ENCODE assay signal across 8 mouse cellular contexts in genomic region chr5:65823601-65824133, GRCm38 (mm10). TPM values are rescaled to one million over a fixed set of nuclear protein-coding genes. Genes with fewer than 3 reads are reported as not detected.
DNase-seq lines count a peak whose midpoint lies in the region; ATAC-seq and TF ChIP-seq lines count a peak whose summit lies in the region.

No protein-coding gene starts in this region.

- TF ChIP-seq POLR2A in embryonic fibroblast, embryonic 13.5 days (IDR thresholded peaks at IDR 0.05; ENCODE audit: low read depth, low read length), result no peak
- no peak for TF ChIP-seq POLR2A in small intestine, adult 2 months (IDR thresholded peaks at IDR 0.05; ENCODE audit: low read depth, low read length)

- peaks cover 70% of the 10 kb centered on the region for H3K36me3 ChIP-seq in hindbrain, embryonic 14.5 days (replicated peaks; ENCODE audit: control insufficient read depth, insufficient read depth)
- peaks cover 56% of the 10 kb centered on the region for H3K36me3 ChIP-seq in hindbrain, embryonic 12.5 days
- H3K36me3 ChIP-seq in small intestine, adult 2 months (ENCODE audit: control insufficient read depth, insufficient read depth, low read length), result peaks cover 11% of the 10 kb centered on the region

- H3K4me1 ChIP-seq in hindbrain, embryonic 14.5 days (replicated peaks; ENCODE audit: control insufficient read depth, insufficient read depth, low read length), result no peaks in the 10 kb centered on the region
- no peaks in the 10 kb centered on the region for H3K4me1 ChIP-seq in hindbrain, embryonic 12.5 days
- H3K4me1 ChIP-seq in embryonic fibroblast, embryonic 13.5 days (ENCODE audit: control insufficient read depth, insufficient read depth, low read length), result no peaks in the 10 kb centered on the region
- H3K4me1 ChIP-seq in small intestine, adult 2 months (ENCODE audit: control insufficient read depth, insufficient read depth, insufficient read length, low read length), result peaks cover 2% of the 10 kb centered on the region; the same call in 1 of the 2 replicates

- peak; percentile 57; the same call in 1 of the 2 replicates for TF ChIP-seq CTCF in embryonic fibroblast, embryonic 13.5 days (IDR thresholded peaks at IDR 0.05; ENCODE audit: borderline replicate concordance, insufficient read depth, low read length)
- peak; percentile 49; the same call in 1 of the 2 replicates for TF ChIP-seq CTCF in small intestine, adult 2 months (IDR thresholded peaks at IDR 0.05; ENCODE audit: extremely low read depth, insufficient read length, insufficient replicate concordance, low read depth, low read length)

- no peaks in the 10 kb centered on the region for H3K27me3 ChIP-seq in hindbrain, embryonic 14.5 days (ENCODE audit: control insufficient read depth, insufficient read depth, low read length)
- no peaks in the 10 kb centered on the region for H3K27me3 ChIP-seq in hindbrain, embryonic 12.5 days
- H3K27me3 ChIP-seq in small intestine, adult 2 months (ENCODE audit: control insufficient read depth, insufficient read depth, low read length), result no peaks in the 10 kb centered on the region

- no peak overlapping the region for H3K9ac ChIP-seq in hindbrain, embryonic 14.5 days
- H3K9ac ChIP-seq in hindbrain, embryonic 12.5 days, result no peak overlapping the region

- no peak for ATAC-seq in hindbrain, embryonic 14.5 days (ENCODE audit: low FRiP score)
- ATAC-seq in hindbrain, embryonic 12.5 days (ENCODE audit: low FRiP score), result no peak

- no peaks in the 10 kb centered on the region for H3K9me3 ChIP-seq in hindbrain, embryonic 14.5 days (ENCODE audit: control insufficient read depth, low read length)
- no peaks in the 10 kb centered on the region for H3K9me3 ChIP-seq in hindbrain, embryonic 12.5 days (replicated peaks)

- H3K4me3 ChIP-seq in hindbrain, embryonic 14.5 days (replicated peaks; ENCODE audit: low read length), result no peak overlapping the region
- no peak overlapping the region for H3K4me3 ChIP-seq in hindbrain, embryonic 12.5 days
- no peak overlapping the region for H3K4me3 ChIP-seq in embryonic fibroblast, embryonic 13.5 days (ENCODE audit: insufficient read depth, low read length)
- no peak overlapping the region for H3K4me3 ChIP-seq in small intestine, adult 2 months (ENCODE audit: low read depth, low read length)

- no peak overlapping the region for H3K27ac ChIP-seq in hindbrain, embryonic 14.5 days
- H3K27ac ChIP-seq in hindbrain, embryonic 12.5 days, result no peak overlapping the region
- H3K27ac ChIP-seq in embryonic fibroblast, embryonic 13.5 days (ENCODE audit: insufficient read depth, low read length), result no peak overlapping the region
- H3K27ac ChIP-seq in small intestine, adult 2 months (ENCODE audit: insufficient read depth, low read depth, low read length), result no peak overlapping the region

- peak; percentile 49 for DNase-seq in hindbrain, embryonic 14.5 days (ENCODE audit: low spot score)
- DNase-seq in CD4-positive helper T cell, adult 2 months (ENCODE audit: low read depth, low spot score), result peak; percentile 73
- peak; percentile 67 for DNase-seq in R1 (ENCODE audit: low read depth, low spot score)
- peak; percentile 22 to 32 for DNase-seq in layer of hippocampus, postnatal 10 days (ENCODE audit: low spot score in 2 of 2)
- DNase-seq in urinary bladder, postnatal 10 days (ENCODE audit: low spot score), result no peak

- no peak overlapping the region for H3K4me2 ChIP-seq in hindbrain, embryonic 14.5 days (replicated peaks)
- no peak overlapping the region for H3K4me2 ChIP-seq in hindbrain, embryonic 12.5 days (replicated peaks)

- 73% methylated on average over 5 of the region's 5 CpGs for WGBS in hindbrain, embryonic 14.5 days
- 79% methylated on average over 5 of the region's 5 CpGs for WGBS in hindbrain, embryonic 12.5 days
- WGBS in small intestine, adult 2 months, result 69% methylated on average over 5 of the region's 5 CpGs

RNA-seq across cellular contexts. Expression of gene Rhoh, which starts 37.3 kb away (rescaled TPM):
- 0.52 TPM in 2 replicates for polyA plus RNA-seq in hindbrain, embryonic 14.5 days (2014; fragmentation: Nextera tagmentation; extraction: Ambion mirVana)
- 0.20 and 0.39 TPM in 2 replicates for polyA plus RNA-seq in hindbrain, embryonic 12.5 days (2016; fragmentation: Nextera tagmentation; extraction: Ambion mirVana)
- polyA plus RNA-seq in embryonic fibroblast, embryonic 13.5 days (2011; ENCODE audit: insufficient read length, low read depth, missing spikeins), result not detected in 2 replicates
- total RNA-seq in layer of hippocampus, postnatal 10 days (2021), result 1 to 10 TPM; 1.1 to 1.2 TPM
- 2.1 and 3.2 TPM in 2 replicates for polyA plus RNA-seq in small intestine, adult 2 months (2012; rRNA removed)
